Mouse (Mus musculus) stomach, embryonic 16.5 days (tissue): ENCODE results near the gene Eif5a. TPM values are rescaled to one million over a fixed set of nuclear protein-coding genes. Genes with fewer than 3 reads are reported as not detected.
A peak's percentile ranks its signal among the peaks of the same experiment; 100 is the strongest.
"Not testable (repeated sequence)": the region's sequence is repeated elsewhere in the genome, so short reads cannot be mapped to it uniquely, and the experiment has no call there.

Experiments used
- ATAC-seq: fragments of 200-750 bp; cut with Nextera tagmentation; 2 replicates; pipeline ENCODE4 v1.8.0; 2017; ENCODE audit warnings: moderate number of reproducible peaks, moderate TSS enrichment; ENCODE audit not compliant: insufficient read depth, low FRiP score
- H3K27ac ChIP-seq: fragments of 300-500 bp; sonication (generic); 2 replicates; pipeline ENCODE4 v1.5.1; 2014; ENCODE audit warnings: low read length
- H3K27me3 ChIP-seq: fragments of 300-500 bp; sonication (generic); 2 replicates; pipeline ENCODE4 v1.6.1; 2014; ENCODE audit warnings: low read length, control low read depth, mixed read lengths; ENCODE audit not compliant: control insufficient read depth, insufficient read depth
- H3K36me3 ChIP-seq: fragments of 300-500 bp; sonication (generic); 2 replicates; pipeline ENCODE4 v1.6.1; 2014; ENCODE audit warnings: low read length; ENCODE audit not compliant: control insufficient read depth, insufficient read depth
- H3K4me1 ChIP-seq: fragments of 300-500 bp; sonication (generic); 2 replicates; pipeline ENCODE4 v1.6.1; 2014; ENCODE audit warnings: low read length, control low read depth, mixed read lengths; ENCODE audit not compliant: control insufficient read depth, insufficient read depth
- H3K4me2 ChIP-seq: fragments of 300-500 bp; sonication (generic); 2 replicates; pipeline ENCODE4 v1.6.1; 2014; ENCODE audit warnings: low read depth, low read length, mixed read lengths
- H3K4me3 ChIP-seq: fragments of 300-500 bp; sonication (generic); replicated peaks from 2 replicates; pipeline ENCODE4 v1.5.1; 2014; ENCODE audit warnings: mild to moderate bottlenecking, low read length
- H3K9ac ChIP-seq: fragments of 300-500 bp; sonication (generic); 2 replicates; pipeline ENCODE4 v1.6.1; 2014; ENCODE audit warnings: low read length
- H3K9me3 ChIP-seq: fragments of 300-500 bp; sonication (generic); replicated peaks from 2 replicates; pipeline ENCODE4 v1.6.1; 2016; ENCODE audit warnings: low read length, control low read depth; ENCODE audit not compliant: control insufficient read depth
- WGBS: fragments of 180-500 bp; shearing (Covaris S2); extraction: QIAGEN DNeasy Blood & Tissue Kit; methylation state at CpG from one replicate; pipeline ENCODE4 v1.1.7; 2014; 5-methylcytosine and 5-hydroxymethylcytosine counted together
- polyA plus RNA-seq: library from polyadenylated mRNA; unstranded; fragments of >200 nt; fragmentation: Nextera tagmentation; extraction: Ambion mirVana; gene quantifications from 2 replicates; pipeline ENCODE4 v1.2.1, GENCODE M21; 2015

The Eif5a gene
- polyA plus RNA-seq, 1 experiment from 2014 or later = 1,535 TPM

- ATAC-seq = no peak
- Histone ChIP-seq H3K27ac (peak overlapping the region; percentile 96), H3K4me3 (peak overlapping the region; percentile 93), H3K4me2 (peak overlapping the region; percentile 94), H3K36me3 (peaks cover 23% of the 10 kb centered on the region), H3K4me1 (peaks cover 36% of the 10 kb centered on the region), H3K9ac (peak overlapping the region; percentile 98), H3K9me3 (no peaks in the 10 kb centered on the region), H3K27me3 (no peaks in the 10 kb centered on the region)
- 74% methylated on average over 9 of the region's 9 CpGs for WGBS
These were observed 2.7 kb downstream of the Eif5a start for GRCm38 (mm10) chr11:69919053-69919452.

GRCm38 (mm10) chr11:69918118-69918517 lies 3.6 kb downstream of the Eif5a start:
- WGBS = 79% methylated on average over 5 of the region's 5 CpGs
- no peak for ATAC-seq

DNA sequence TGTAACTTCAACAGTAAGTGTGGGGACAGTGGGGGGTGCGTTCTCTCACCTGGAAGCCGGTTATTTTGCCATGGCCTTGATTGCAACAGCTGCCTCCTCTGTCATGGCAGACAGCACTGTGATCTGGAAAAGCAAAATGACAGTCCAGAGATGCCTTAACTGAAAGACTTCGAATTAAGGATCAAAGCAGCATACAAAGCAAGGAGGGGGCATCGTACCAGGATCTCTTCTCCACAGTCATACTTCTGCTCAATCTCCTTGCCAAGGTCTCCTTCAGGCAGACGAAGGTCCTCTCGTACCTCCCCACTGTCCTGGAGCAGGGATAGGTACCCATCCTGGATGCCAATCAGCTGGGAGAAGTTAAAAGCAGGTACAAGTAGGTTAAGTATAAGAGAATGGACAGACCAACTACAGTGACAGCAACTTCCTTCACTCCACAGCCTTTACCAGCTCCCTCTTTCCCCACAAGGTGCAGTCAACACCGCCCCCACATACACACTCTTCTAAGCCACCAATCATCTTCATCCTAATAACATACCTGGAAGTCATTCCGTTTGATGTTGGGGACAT lies 4.3 kb downstream of the Eif5a start:
- H3K4me2 ChIP-seq = no peak overlapping the region
- H3K36me3 ChIP-seq = peaks cover 23% of the 10 kb centered on the region
- ATAC-seq = no peak
- no peak overlapping the region for H3K4me3 ChIP-seq
- no peaks in the 10 kb centered on the region for H3K9me3 ChIP-seq
- H3K27ac ChIP-seq = no peak overlapping the region
- H3K27me3 ChIP-seq = no peaks in the 10 kb centered on the region
- H3K4me1 ChIP-seq = peaks cover 39% of the 10 kb centered on the region
- WGBS = 78% methylated on average over 8 of the region's 8 CpGs
- H3K9ac ChIP-seq = no peak overlapping the region

More at GRCm38 (mm10) chr11:69918118-69918517, 3.6 kb downstream of the Eif5a start:
- Histone ChIP-seq H3K4me3 (no peak overlapping the region), H3K36me3 (peaks cover 23% of the 10 kb centered on the region), H3K4me2 (no peak overlapping the region), H3K9ac (no peak overlapping the region), H3K27ac (no peak overlapping the region), H3K27me3 (no peaks in the 10 kb centered on the region), H3K4me1 (peaks cover 41% of the 10 kb centered on the region), H3K9me3 (no peaks in the 10 kb centered on the region)

GRCm38 (mm10) chr11:69916652-69917378 lies 4.9 kb downstream of the Eif5a start:
- 52% methylated on average over 7 of the region's 7 CpGs for WGBS
- H3K9ac ChIP-seq, H3K27me3 ChIP-seq, ATAC-seq, H3K4me2 ChIP-seq, H3K9me3 ChIP-seq, H3K27ac ChIP-seq, H3K4me3 ChIP-seq: not testable (repeated sequence)
- Histone ChIP-seq H3K4me1 (peaks cover 36% of the 10 kb centered on the region), H3K36me3 (peaks cover 28% of the 10 kb centered on the region)

DNA sequence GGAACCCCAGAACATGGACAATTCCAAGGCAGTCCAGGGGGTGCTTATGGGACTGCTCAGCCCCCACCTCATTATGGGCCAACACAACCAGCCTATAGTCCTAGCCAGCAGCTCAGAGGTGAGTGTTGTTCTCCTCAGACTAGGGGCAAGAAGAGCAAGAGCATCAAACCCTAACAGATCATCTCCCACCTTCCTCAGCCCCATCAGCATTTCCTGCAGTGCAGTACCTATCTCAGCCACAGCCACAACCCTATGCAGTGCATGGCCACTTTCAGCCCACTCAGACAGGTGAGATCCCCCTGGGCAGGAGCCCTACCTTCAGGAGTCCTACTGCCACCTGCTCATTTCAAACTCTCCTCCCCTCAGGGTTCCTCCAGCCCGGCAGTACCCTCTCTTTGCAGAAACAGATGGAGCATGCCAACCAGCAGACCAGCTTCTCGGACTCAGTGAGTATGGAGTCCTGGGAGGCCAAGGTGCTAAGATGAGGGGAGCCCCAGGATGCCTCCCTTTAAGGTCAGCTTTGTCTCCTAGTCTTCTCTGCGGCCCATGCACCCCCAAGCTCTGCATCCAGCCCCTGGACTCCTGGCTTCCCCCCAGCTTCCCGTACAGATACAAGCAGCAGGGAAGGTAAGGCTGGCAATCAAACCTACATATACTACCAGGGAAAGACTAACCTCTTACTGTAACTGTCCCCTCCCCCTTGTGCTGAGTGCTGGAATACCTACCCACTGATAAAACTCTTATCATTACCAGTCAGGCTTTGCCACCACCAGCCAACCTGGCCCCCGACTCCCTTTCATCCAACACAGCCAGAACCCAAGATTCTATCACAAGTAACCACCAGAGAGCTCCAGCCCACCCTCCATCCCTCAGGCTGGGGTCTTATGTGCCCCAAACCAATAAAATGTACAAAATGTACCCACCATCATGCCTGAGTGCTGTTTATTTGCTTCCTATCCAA lies 5.8 kb downstream of the Eif5a start:
- H3K9me3 ChIP-seq = no peaks in the 10 kb centered on the region
- peaks cover 35% of the 10 kb centered on the region for H3K36me3 ChIP-seq
- 54% methylated on average over 5 of the region's 5 CpGs for WGBS
- H3K27ac ChIP-seq = no peak overlapping the region
- H3K27me3 ChIP-seq = no peaks in the 10 kb centered on the region
- 0 out of 2 replicates have a peak overlapping the region, but pooled peaks have one; percentile 95 for H3K4me3 ChIP-seq
- H3K4me1 ChIP-seq = peaks cover 36% of the 10 kb centered on the region
- H3K4me2 ChIP-seq = no peak overlapping the region; the same call in 1 of the 2 replicates
- H3K9ac ChIP-seq = no peak overlapping the region; the same call in 1 of the 2 replicates
- no peak for ATAC-seq

- H3K4me1 ChIP-seq = peaks cover 36% of the 10 kb centered on the region
- H3K27ac ChIP-seq = no peak overlapping the region
- peak overlapping the region; percentile 95 for H3K9ac ChIP-seq
- peak overlapping the region; percentile 95 for H3K4me3 ChIP-seq
- H3K9me3 ChIP-seq = no peaks in the 10 kb centered on the region
- peak overlapping the region; percentile 93 for H3K4me2 ChIP-seq
- ATAC-seq = no peak
- WGBS = 37% methylated on average over 9 of the region's 9 CpGs
- peaks cover 35% of the 10 kb centered on the region for H3K36me3 ChIP-seq
- no peaks in the 10 kb centered on the region for H3K27me3 ChIP-seq
These were observed 6.8 kb downstream of the Eif5a start for GRCm38 (mm10) chr11:69914917-69915430.

DNA sequence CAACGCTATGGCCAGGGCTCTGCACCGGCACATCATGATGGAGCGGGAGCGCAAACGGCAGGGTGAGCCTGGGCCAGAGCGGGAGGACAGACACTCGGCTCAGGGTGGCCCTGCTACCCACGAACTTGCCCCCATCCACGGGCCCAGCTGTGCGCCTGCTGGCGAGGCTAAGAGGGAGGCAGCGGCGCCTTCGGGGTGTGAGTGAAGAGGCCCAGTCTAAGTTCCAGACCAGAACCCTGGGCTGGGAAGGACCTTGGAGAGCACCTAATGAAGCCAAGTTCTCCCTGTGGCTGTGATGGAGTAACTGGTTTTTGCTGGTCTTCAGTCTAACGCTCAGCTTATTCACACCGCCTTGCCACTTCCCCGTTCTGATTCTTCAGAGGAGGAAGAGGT lies 7.4 kb downstream of the Eif5a start:
- WGBS = 2% methylated on average over 17 of the region's 17 CpGs
- Histone ChIP-seq H3K4me2 (peak overlapping the region; percentile 93), H3K36me3 (peaks cover 35% of the 10 kb centered on the region), H3K9me3 (no peaks in the 10 kb centered on the region), H3K27ac (peak overlapping the region; percentile 88), H3K4me3 (peak overlapping the region; percentile 95), H3K27me3 (no peaks in the 10 kb centered on the region), H3K4me1 (peaks cover 34% of the 10 kb centered on the region), H3K9ac (peak overlapping the region; percentile 95)
- ATAC-seq = no peak

DNA sequence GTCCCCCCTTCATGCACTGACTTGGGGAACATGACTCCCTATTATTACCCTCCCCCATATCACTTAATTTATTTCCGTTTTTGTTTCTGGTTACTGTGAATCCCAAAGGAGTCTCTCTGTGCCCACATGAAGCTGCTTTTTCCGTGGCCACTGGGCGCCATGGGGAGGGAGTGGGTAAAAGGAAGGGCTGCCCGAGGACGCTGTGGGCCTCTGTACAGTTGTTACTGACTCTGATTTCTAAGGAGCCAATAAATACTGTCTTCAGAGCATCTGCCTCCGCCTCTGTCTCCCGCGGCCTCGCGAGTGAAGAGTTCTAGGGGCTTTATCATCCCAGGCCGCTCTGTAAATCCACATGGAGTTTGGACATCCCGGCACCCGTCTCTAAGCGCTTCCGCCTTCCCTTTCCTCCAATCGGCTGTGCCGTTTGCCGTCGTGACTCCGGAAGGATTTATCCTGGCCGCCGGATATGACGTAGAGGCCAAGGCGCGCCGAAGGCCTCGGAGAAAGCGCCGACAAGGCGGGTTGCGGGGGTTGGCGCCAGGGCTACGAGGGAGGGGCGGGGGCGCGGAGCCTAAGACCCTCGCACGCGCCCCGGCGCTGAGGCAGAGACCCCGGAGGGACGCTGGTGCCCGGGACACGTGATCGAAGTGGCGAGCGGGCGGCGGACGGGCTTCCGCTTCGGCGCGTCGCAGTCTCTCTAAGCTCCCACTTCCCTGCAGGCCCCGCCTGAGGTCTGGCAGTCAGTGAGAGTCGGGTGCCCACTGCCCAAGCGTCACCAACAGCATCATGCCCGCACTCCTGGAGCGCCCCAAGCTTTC lies 8.0 kb downstream of the Eif5a start, which contains the start of gene Gps2:
Gene Gps2 (plus strand): TSS at position 335 of the 818 bp plus-strand sequence.
- Histone ChIP-seq H3K27me3 (no peaks in the 10 kb centered on the region), H3K9ac (peak within 1 kb of the TSS; percentile 95), H3K4me2 (peak within 1 kb of the TSS; percentile 93), H3K4me1 (peaks cover 28% of the 10 kb centered on the region), H3K36me3 (peaks cover 35% of the 10 kb centered on the region), H3K4me3 (peak within 1 kb of the TSS; percentile 95), H3K27ac (peak within 1 kb of the TSS; percentile 88), H3K9me3 (no peaks in the 10 kb centered on the region)
- ATAC-seq = peak; percentile 90
- WGBS = 2% methylated on average over 61 of the region's 61 CpGs
